ENCODE assay signal across 10 mouse cellular contexts in the genomic region with DNA sequence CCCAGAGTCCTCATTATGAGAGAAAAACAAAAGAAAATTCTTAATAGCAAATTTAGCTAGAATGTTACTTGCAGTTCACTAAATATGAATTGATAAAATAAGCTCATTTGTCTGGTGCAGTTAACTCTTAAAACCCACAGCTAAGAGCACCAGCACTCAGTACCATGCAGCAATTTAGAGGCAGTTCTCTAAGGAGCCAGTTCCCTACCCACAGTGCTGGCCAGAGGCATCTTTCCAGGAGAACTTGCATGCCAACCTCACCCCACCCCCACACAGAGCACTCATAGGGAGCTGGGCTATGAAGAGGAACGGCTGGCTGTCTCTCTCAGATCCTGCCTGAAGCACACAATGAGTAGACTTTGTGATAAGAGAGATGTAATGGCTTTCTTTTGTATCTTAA. TPM values are rescaled to one million over a fixed set of nuclear protein-coding genes. Genes with fewer than 3 reads are reported as not detected.
DNase-seq lines count a peak whose midpoint lies in the region; ATAC-seq and TF ChIP-seq lines count a peak whose summit lies in the region.
"Had no signal": no experiment of that assay in that cellular context is flagged by ENCODE, and none has a peak within 500 bp of the region (broad histone marks: within the 10 kb centered on the region; RNA-seq: fewer than 3 reads in every experiment).

No protein-coding gene starts in this region.

- 5% methylated on average over 1 of the region's 1 CpGs for WGBS in heart, adult 2 months

- intact Hi-C loops in heart, adult 2 months (cut with DNase I) = no loop called here
- intact Hi-C loops in heart, postnatal 25 days (cut with DNase I) = no loop called here

- no peaks in the 10 kb centered on the region for H3K36me3 ChIP-seq in heart, adult 2 months (ENCODE audit: control insufficient read depth, insufficient read depth, low read length)

- TF ChIP-seq POLR2A in heart, adult 2 months (IDR thresholded peaks at IDR 0.05; ENCODE audit: insufficient read depth, low read depth, low read length) = no peak

- no peaks in the 10 kb centered on the region for H3K4me1 ChIP-seq in heart, adult 2 months (ENCODE audit: control insufficient read depth, insufficient read depth, low read length)

- H3K4me3 ChIP-seq in heart, adult 2 months = no peak overlapping the region

- ATAC-seq in erythroid progenitor cell, adult 5-6 weeks (replicated peaks; ENCODE audit: low FRiP score, poor library complexity, severe bottlenecking) = no peak

- H3K9ac ChIP-seq in heart, adult 2 months (ENCODE audit: low read depth, low read length) = no peak overlapping the region

- TF ChIP-seq CTCF in heart, adult 2 months (IDR thresholded peaks at IDR 0.05) = no peak

- no peaks in the 10 kb centered on the region for H3K27me3 ChIP-seq in heart, adult 2 months (ENCODE audit: control insufficient read depth, insufficient read depth, low read length)

- peak; percentile 20 to 28 for DNase-seq in heart, adult 2 months
- DNase-seq in heart, postnatal 25 days (ENCODE audit: low spot score) = no peak
- peak; percentile 7 for DNase-seq in ZHBTc4 (ENCODE audit: low read depth, low spot score)
- peak; percentile 24 to 82 for DNase-seq in frontal cortex, adult 2 months (ENCODE audit: extremely low spot score in 1 of 2, low spot score in 1 of 2)
- DNase-seq in left cerebral cortex, adult 9 months (ENCODE audit: low spot score in 2 of 2) = peak; percentile 14 to 67
- DNase-seq in spleen, adult 18-20 months = no peak
- no peak for DNase-seq in thymus, postnatal 14 days

- TF ChIP-seq EP300 in heart, adult 2 months (IDR thresholded peaks at IDR 0.05; ENCODE audit: insufficient read depth, low read depth, low read length) = no peak

- H3K79me2 ChIP-seq in heart, adult 2 months (replicated peaks; ENCODE audit: control insufficient read depth, insufficient read depth, low read length) = no peaks in the 10 kb centered on the region

- no peak overlapping the region for H3K27ac ChIP-seq in heart, adult 2 months

RNA-seq across cellular contexts. Expression of gene Myh2, which starts 17.7 kb away (rescaled TPM):
- not detected for total RNA-seq in heart, adult 2 months (2021)
- not detected in 2 replicates for polyA plus RNA-seq in heart, adult 2 months (2012; rRNA removed)
- total RNA-seq in heart, postnatal 25 days (2021) = not detected
- 0.19 and 0.38 TPM in 2 replicates for polyA plus RNA-seq in frontal cortex, adult 2 months (2012; rRNA removed)
- not detected in 2 replicates for total RNA-seq in erythroid progenitor cell, adult 5-6 weeks (2015; ENCODE audit: low replicate concordance)
- total RNA-seq in erythroid progenitor cell, adult 5-6 weeks (2017; ENCODE audit: low replicate concordance) = not detected in 2 replicates
- total RNA-seq: MEL had no signal
- polyA plus RNA-seq: embryonic facial prominence, embryonic 11.5 days had no signal

RNA-seq across cellular contexts. Expression of gene Myh1, which starts 46.7 kb away (rescaled TPM):
- total RNA-seq in heart, adult 2 months (2021) = not detected
- 0.03 TPM in 1 of 2 replicates, not detected in the other for polyA plus RNA-seq in heart, adult 2 months (2012; rRNA removed)
- total RNA-seq in heart, postnatal 25 days (2021) = not detected
- 0.12 and 0.32 TPM in 2 replicates for polyA plus RNA-seq in frontal cortex, adult 2 months (2012; rRNA removed)
- total RNA-seq in erythroid progenitor cell, adult 5-6 weeks (2015; ENCODE audit: low replicate concordance) = not detected in 2 replicates
- not detected in 2 replicates for total RNA-seq in erythroid progenitor cell, adult 5-6 weeks (2017; ENCODE audit: low replicate concordance)
- total RNA-seq: MEL had no signal

Comparison
In these comparisons a context has a peak if more than half of its experiments do, and no peak if none do; other contexts are left out.
1. DNase-seq: peak in heart, adult 2 months (2 of 2), ZHBTc4 (single experiment), frontal cortex, adult 2 months (2 of 2) and left cerebral cortex, adult 9 months (2 of 2); none in heart, postnatal 25 days (single experiment), spleen, adult 18-20 months (0 of 2) and thymus, postnatal 14 days (single experiment).